Mouse (Mus musculus) thymus, adult 2 months (tissue): ENCODE data around the gene Senp6.

Experiments
- CTCF ChIP-seq: fragments of 200-500 bp; IDR thresholded peaks from 2 replicates; pipeline ENCODE4 v1.5.1; 2012; ENCODE audit warnings: mild to moderate bottlenecking, control low read depth, low read length, moderate library complexity, borderline replicate concordance; ENCODE audit not compliant: control insufficient read depth, poor library complexity, insufficient read depth; ENCODE audit errors: extremely low read depth
- POLR2A ChIP-seq: fragments of 200-500 bp; IDR thresholded peaks from 2 replicates; pipeline ENCODE4 v1.6.1; 2012; ENCODE audit warnings: mild to moderate bottlenecking, low read length, control low read depth, moderate library complexity; ENCODE audit not compliant: control insufficient read depth, poor library complexity, insufficient read depth; ENCODE audit errors: extremely low read depth

DNA sequence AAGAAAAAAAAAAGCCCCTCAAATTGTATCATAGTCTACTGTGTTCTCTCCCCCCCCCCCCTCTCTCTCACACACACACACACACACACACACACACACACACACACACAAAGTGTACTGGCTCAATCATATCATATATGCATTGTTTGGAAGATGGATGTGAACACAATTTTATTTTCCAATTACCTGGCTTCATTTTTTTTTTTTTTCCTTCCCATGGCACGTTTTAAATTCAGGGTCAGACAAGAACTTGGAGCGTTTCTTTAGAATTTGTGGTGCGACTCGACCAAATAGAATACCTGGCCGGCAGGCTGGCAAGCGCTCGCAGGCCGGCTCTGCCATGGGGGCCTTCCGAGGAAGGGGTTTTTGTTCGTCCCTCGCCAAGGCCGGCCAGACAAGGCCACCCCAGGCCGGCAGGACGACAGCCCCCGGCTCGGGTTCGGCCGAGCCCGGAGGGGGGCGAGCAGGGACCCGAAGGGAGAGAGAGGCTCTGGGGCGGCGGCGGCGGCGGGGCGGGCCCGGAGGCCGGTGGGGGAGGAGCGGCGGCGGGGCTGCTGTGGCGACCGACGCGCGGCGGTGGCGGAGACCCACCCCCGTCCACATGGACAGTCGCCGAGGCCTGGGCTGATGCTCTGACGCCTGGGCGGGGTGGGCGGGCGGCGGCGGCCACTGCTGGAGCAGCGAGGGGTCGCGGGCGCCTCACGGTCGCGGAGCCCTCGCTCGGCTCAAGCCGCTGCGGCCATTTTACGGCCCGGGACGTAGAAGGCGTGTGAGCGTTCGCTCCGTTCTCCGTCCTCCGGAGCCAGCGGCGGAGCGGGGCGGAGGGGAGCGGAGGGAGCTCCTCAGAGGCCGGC, at the start of gene Senp6:
- peak; percentile 25; the same call in 1 of the 2 replicates for TF ChIP-seq CTCF
- no peak for TF ChIP-seq POLR2A
